Mouse (Mus musculus) urinary bladder, adult 2 months (tissue): ENCODE measurements around the gene Tead4. TPM values are rescaled to one million over a fixed set of nuclear protein-coding genes. Genes with fewer than 3 reads are reported as not detected.
"Not testable (repeated sequence)": the region's sequence is repeated elsewhere in the genome, so short reads cannot be mapped to it uniquely, and the experiment has no call there.

Source experiments
- DNase-seq: peaks from one replicate; pipeline ENCODE4 v3.0.0; 2022; ENCODE audit warnings: low spot score
- polyA plus RNA-seq: library from polyadenylated mRNA; depleted of rRNA; stranded (reverse); fragments of >200 nt; gene quantifications from 2 replicates; pipeline ENCODE4 v1.2.3, GENCODE M21; 2012; rRNA removed

The Tead4 gene
- polyA plus RNA-seq, result 0.50 and 0.75 TPM in 2 replicates

- DNase-seq, result peak; percentile 74
These were observed at the start of gene Tead4 for GRCm38 (mm10) chr6:128300134-128301001. Gene Tead4 (minus strand): TSS chr6:128300823.

DNA sequence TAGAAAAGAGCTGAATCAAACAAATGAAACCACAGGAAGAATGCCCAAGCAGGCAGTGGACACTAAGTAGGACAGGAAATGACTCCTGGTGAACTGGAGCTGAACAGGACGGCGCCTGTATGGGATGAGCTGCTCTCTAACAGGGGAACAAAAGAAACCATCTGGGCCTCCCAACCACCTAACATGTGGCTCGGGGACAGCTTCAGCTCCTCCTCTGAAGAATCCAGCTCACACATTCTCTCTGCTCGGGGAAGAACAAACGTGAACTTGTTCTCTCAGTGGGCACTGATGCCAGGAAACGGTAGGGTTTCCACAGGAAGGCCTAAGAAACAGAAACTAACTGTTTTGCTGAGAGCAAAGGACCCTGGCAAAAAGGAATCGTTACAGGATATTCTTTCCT lies 49.1 kb upstream of the Tead4 start:
- DNase-seq, result no peak

GRCm38 (mm10) chr6:128346782-128347181 lies 46.2 kb upstream of the Tead4 start:
- no peak for DNase-seq

- DNase-seq, result no peak
These were observed 45.0 kb upstream of the Tead4 start for GRCm38 (mm10) chr6:128345623-128346022.

DNA sequence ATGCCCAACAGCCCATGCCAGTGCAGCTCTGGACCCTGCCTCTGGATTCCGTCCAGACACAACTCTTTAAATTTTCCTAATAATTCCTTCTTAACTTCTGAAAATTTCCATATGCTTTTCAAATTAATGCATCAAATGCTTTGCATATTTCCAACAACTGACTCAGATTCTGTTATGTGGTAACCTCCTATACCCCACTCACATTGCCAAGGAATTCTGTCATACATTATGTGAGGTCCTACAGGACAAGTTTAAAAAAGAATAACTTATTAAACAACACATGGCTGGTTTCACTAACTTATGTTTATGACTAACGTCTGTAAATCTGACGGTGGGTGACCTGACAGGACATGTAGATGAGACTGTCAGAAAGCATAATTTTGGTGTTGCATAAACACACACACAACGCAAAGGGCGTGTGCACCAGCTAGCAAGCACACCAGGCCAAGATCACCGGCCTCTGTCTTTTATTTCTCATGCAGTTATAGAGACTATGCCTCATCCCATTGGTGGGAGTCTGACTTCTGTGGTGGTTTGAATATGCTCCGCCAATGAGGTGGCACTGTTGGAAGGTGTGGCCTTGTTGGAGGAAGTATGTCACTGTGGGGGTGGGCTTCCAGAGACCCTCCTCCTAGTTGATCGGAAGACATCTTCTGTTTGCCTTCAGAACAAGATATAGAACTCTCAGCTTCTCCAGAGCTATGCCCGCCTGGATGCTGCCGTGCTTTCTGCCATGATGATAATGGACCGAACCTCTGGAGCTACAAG lies 41.5 kb upstream of the Tead4 start:
- no peak for DNase-seq

- no peak for DNase-seq
These were observed 38.3 kb upstream of the Tead4 start for GRCm38 (mm10) chr6:128338876-128339275.

DNA sequence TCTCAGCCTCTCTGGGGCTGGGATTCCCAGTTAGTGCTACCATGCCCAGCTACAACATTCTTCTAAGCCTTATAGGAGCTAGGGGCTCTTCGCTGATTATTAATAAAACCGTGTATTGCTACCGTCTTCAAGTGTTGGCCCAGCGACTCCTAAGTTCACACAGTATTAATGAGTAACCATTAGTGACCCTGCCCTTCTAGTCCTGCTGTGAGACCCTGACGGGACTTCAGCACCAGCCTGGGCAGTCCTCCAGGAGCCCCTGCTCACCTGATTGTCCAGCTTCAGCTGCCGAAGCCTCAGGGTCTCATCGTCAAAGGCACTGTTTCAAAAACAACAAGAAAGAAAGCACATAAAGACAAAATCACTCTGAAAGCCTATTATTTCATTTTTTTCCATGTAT lies 36.8 kb upstream of the Tead4 start:
- DNase-seq, result no peak

GRCm38 (mm10) chr6:128334397-128335124 lies 33.9 kb upstream of the Tead4 start:
- no peak for DNase-seq

- no peak for DNase-seq
These were observed 17.7 kb upstream of the Tead4 start for GRCm38 (mm10) chr6:128318317-128318716.

GRCm38 (mm10) chr6:128315597-128315996 lies 15.0 kb upstream of the Tead4 start:
- DNase-seq, result no peak

DNA sequence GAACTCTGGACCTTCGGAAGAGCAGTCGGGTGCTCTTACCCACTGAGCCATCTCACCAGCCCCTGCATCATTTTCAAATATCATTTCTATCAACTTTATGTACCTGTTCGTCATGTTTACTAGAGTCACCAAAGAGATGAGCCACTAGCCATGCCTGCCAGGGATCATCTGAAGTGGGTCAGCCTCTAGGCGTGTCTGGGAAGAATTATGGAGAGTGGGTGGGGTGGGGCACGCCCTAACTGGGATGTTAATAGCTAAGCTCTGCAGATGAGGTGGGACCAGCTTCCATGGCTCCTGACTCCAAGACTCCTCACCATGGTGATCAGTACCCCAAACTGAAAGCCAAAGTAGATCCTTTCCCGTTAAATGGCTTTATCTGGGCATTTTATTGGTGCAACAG lies 14.2 kb upstream of the Tead4 start:
- no peak for DNase-seq

DNA sequence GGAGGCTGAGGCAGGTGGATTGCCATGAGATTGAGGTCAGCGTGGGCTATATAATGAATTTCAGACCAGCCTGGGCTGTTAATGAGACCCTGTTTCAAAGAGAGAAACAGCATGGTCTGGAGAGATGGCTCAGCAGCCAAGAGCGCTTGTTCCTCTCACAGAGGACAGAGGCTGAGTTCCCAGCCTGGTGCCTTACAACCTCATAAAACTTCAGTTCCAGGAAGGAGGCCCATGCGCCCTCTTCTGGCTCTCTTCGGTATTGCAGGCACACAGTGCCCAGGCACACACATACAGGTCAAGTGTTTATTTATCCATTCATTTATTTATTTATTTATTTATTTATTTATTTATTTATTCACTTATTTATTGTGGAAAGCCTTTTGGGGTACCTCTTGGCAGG lies 7.7 kb upstream of the Tead4 start:
- DNase-seq, result no peak

- no peak for DNase-seq
These were observed 4.2 kb upstream of the Tead4 start for GRCm38 (mm10) chr6:128304801-128305200.

- DNase-seq, result not testable (repeated sequence)
These were observed 2.0 kb upstream of the Tead4 start for GRCm38 (mm10) chr6:128302640-128303039.

GRCm38 (mm10) chr6:128301891-128302290 lies 1.3 kb upstream of the Tead4 start:
- DNase-seq, result no peak

- DNase-seq, result no peak
These were observed 835 bp upstream of the Tead4 start for GRCm38 (mm10) chr6:128301458-128301857.

DNA sequence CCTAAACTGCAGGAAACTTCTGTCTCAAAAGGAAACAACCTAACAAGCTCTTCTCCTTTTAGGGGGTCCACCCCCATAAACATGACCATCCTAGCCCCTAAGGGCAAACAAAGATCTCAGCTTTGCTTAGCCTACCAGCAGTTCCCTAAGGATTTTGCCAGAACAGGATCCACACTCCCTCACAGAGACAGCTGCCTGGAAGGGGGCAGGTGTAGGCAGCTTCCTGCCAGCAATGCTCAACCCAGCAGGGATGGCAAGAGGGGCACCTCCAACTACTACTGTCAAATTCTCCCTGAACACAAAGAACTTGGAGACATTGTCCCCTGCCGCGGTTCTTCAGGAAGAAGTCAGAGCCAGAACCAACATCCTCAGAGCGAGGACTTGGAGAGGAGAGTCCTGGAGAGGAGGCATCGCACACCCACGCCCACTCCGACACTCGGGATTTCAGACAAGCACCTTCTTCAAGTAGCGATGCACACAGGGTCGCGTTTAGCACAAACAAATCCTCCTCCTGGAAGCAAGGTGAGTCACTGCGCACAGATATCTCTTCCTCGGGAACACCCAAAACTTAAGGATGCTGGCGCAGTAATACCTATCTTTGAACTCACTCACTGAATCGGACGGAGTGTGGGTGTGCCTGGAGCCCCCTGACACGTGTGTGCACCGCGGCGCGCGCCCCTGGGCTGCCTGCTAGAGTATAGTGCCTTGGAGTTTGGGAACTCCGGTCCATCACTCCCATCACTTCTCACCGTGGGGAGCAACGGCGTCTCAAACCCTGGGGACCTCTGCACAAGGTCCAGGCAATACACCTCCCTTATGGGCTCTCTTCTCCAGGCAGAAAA lies 1.1 kb downstream of the Tead4 start:
- no peak for DNase-seq

- no peak for DNase-seq
These were observed 2.4 kb downstream of the Tead4 start for GRCm38 (mm10) chr6:128298246-128298645.

DNA sequence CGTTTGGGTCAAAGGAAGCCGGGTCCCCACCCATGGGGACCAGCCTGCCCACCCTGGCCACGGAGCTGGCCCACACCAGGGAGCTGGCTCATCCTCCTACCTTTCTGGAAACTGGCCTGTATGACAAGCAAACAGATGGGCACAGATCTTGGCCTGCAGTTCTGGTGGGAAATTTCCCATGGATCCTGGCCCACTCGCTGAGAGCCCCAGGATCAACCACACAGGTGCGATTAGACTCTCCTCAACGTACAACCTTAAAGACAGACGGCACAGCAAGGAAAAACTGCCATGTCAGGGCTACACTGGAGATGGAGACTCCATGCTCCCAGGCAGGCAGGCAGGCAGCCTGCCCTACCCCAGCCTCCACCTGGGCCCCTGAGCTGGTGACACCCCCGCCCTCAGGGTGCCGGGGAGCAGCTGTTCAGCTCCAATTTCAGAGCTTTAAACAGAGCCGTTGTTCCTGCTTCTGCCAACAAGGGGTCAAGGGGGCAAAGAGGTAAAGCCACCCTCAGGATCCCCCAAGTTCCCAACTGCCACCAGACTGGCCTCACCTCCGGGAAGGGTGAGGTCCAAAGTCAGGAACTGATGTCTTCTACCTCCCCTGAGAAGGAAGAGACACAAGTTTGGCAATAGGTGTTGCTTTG lies 3.8 kb downstream of the Tead4 start:
- no peak for DNase-seq

GRCm38 (mm10) chr6:128295876-128296749 lies 4.5 kb downstream of the Tead4 start:
- no peak for DNase-seq
